Mouse (Mus musculus) lung, postnatal 14 days (tissue): ENCODE measurements at regions not wholly inside any gene's neighbourhood (a gene's known extent, or its start where the extent isn't known, plus 50 kb on each side); places are given as distances from the start of the nearest gene placed in this dataset.
"Not testable (repeated sequence)": the region's sequence is repeated elsewhere in the genome, so short reads cannot be mapped to it uniquely, and the experiment has no call there.

Experiments
- DNase-seq: peaks from one replicate; pipeline ENCODE4 v3.0.0; 2021

DNA sequence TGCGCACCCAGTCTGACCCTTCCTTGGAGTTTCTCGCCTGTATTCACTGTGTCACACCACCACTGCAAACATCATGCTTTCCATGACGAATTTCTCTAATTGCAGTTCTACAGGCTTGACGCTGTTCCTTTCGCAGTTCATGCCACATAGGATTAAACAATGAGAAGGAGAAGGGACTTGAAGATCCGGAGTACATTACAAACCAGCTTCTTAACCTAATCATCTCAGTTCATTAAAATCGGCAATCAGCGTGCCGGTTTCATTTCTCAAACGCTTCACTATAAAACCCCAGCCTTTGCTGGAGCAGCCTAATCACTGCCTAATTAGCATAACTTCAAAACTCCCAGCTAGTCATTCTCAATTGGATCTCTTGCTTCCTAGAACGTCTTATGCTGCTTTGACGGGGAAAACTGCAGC lies 196.5 kb upstream of the Slc7a11 start:
- no peak for DNase-seq

- no peak for DNase-seq
Observed at GRCm38 (mm10) chr3:50634457-50635075, 191.2 kb upstream of the Slc7a11 start.

GRCm38 (mm10) chr3:50631286-50631685 lies 187.9 kb upstream of the Slc7a11 start:
- DNase-seq, result no peak

DNA sequence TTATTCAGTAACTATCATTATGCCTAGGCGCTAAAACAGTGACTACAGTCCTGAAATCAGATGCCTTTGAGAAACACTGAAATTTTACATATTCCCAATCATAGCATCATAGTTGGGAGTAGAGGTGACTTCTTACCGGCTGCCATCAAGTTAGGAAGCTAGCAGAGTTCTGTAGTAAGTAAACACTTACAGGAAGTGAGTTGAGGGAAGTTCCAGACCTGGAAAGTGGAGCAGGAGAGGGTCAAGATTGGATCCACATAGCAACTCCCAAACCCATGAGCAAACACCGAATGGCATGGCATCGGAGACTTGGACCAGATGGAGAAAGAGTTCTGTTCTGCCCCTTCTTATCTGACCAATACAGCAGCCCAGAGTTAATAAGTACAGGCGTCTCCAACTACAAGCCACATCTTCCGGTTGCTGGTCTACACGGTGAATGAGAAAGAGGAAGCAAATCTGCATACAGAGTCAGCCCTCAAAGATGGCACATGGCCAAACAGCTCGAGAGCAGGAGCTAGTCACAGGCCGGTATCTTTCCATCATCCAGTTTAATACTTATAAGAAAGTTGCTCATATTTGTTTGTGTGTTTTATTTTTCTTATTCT lies 184.8 kb upstream of the Slc7a11 start:
- DNase-seq, result peak; percentile 39

DNA sequence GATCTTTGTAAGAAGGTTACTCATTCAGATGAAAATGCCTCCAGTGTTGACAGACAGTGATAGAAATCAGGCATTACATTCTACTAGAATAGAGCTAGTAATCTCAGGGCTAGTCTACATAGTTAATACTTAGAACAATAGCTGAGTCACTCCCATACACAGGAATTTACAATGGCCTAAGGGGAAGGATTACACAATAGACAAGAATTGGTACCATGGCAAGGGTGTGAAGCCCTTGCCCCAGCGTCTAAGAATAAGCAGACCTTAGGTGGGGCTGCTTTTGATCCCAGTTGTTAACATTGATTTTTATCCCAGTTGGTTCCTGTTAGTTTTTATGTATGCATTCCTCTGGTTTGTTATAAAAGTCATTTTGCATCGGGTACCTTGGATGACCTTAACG lies 177.8 kb upstream of the Slc7a11 start:
- not testable (repeated sequence) for DNase-seq

- DNase-seq, result no peak
Observed at GRCm38 (mm10) chr3:50619061-50619460, 175.6 kb upstream of the Slc7a11 start.

- no peak for DNase-seq
Observed at GRCm38 (mm10) chr3:50615384-50616285, 172.2 kb upstream of the Slc7a11 start.

- no peak for DNase-seq
Observed at GRCm38 (mm10) chr3:50613011-50613410, 169.6 kb upstream of the Slc7a11 start.

GRCm38 (mm10) chr3:50609341-50610012 lies 166.1 kb upstream of the Slc7a11 start:
- no peak for DNase-seq

- DNase-seq, result peak; percentile 2
Observed at GRCm38 (mm10) chr3:50607736-50608135, 164.3 kb upstream of the Slc7a11 start.

DNA sequence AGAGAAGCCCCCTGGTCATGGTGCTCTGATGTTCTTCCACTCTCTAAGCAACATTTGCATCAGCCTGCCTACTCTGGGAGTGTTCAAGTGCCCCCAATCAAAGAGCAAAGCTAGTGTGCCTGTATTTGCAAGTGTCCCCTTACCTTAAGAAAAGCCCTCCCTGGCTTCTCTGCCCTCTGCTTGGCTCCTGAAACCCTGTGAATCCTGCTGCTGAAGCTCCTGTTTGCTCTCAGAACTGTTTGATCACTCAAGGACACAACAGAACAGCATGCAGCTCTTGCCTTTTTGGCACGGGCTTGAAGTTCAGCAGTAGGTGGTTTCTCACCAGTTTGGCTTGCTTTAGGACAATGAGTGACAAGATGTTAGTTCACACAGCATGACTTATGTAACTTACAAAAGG lies 163.6 kb upstream of the Slc7a11 start:
- no peak for DNase-seq

DNA sequence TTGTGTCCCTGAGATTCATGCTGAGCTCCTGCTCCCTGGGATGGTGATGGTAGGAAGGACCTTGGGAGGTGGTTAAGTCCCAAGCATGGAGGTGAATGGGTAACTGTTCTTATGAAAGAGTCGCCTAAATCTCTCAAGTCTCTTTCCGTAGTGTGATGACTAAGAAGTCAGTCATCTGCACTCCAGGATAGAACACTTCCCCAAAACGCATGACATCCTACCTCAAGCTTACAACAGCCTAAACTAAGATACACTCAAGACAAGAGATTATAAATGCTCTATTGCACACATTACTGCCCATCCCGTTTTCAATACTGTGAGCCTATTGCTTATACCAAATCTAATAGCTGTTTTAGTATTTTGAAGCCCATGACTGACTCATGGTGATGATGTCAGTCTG lies 162.3 kb upstream of the Slc7a11 start:
- no peak for DNase-seq

- no peak for DNase-seq
Observed at GRCm38 (mm10) chr3:50603182-50603581, 159.8 kb upstream of the Slc7a11 start.

GRCm38 (mm10) chr3:50595732-50596131 lies 152.3 kb upstream of the Slc7a11 start:
- DNase-seq, result no peak

GRCm38 (mm10) chr3:50584323-50584722 lies 140.9 kb upstream of the Slc7a11 start:
- DNase-seq, result no peak

GRCm38 (mm10) chr3:50583475-50583874 lies 140.1 kb upstream of the Slc7a11 start:
- DNase-seq, result no peak

- no peak for DNase-seq
Observed at GRCm38 (mm10) chr3:50574388-50574787, 131.0 kb upstream of the Slc7a11 start.

DNA sequence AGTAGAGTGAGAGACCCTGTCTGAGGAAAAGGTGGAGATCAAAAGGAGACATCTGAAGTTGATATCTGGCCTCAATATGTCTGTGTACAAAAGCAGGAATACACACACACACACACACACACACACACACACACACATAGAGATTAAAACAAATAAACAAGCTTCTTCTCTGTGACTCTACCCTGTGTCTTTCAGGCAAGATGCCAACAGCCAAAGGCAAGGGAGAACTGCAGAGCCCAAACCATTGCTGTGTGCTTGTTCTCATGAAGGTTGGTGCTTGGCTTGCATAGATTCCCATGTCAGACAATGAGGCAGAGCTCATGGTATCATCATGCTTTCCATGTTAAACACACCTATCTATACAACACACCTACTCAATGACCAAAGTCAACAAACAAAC lies 126.6 kb upstream of the Slc7a11 start:
- DNase-seq, result no peak

GRCm38 (mm10) chr3:50569565-50569964 lies 126.2 kb upstream of the Slc7a11 start:
- peak; percentile 29 for DNase-seq

GRCm38 (mm10) chr3:50554150-50554549 lies 110.7 kb upstream of the Slc7a11 start:
- DNase-seq, result no peak

DNA sequence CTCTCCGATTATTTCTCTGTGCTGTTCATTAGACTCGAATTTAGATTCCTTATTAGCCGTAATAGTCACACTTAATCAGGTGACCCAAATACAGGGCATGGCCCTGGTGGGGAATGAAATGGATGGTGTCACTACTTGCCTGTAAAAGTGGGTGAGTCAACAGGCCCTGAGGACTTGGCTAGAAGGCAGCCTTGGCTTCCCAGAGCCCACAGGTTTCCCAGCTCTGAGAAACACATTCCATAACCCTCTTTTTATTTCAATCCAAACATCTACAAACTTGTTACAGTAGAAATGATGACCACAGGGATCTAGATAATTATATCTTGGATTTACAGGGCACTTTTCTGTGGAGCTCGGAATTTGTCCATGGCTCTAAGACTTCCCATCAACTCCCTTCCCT lies 105.2 kb upstream of the Slc7a11 start:
- no peak for DNase-seq

GRCm38 (mm10) chr3:50530654-50531053 lies 87.2 kb upstream of the Slc7a11 start:
- no peak for DNase-seq

- no peak for DNase-seq
Observed at GRCm38 (mm10) chr3:50524006-50524405, 80.6 kb upstream of the Slc7a11 start.
